Mouse (Mus musculus): ENCODE measurements around the gene Apold1. TPM values are rescaled to one million over a fixed set of nuclear protein-coding genes. Genes with fewer than 3 reads are reported as not detected.

The Apold1 gene
- polyA plus RNA-seq, 1 experiment, result 0.03 TPM

GRCm38 (mm10) chr6:134990674-134991073, 9.2 kb downstream of the Apold1 start:
- Histone ChIP-seq H3K4me3 (replicated peaks) (no peak overlapping the region), H3K4me1 (ENCODE audit: control insufficient read depth) (peaks cover 16% of the 10 kb centered on the region), H3K27me3 (ENCODE audit: control insufficient read depth) (peaks cover 22% of the 10 kb centered on the region), H3K36me3 (ENCODE audit: control insufficient read depth) (no peaks in the 10 kb centered on the region), H3K9me3 (ENCODE audit: control insufficient read depth, low read length) (no peaks in the 10 kb centered on the region)
- TF ChIP-seq GATA1 (IDR thresholded peaks at IDR 0.05; ENCODE audit: low read length) (no peak), TAL1 (IDR thresholded peaks at IDR 0.05; ENCODE audit: low read length) (no peak)

DNA sequence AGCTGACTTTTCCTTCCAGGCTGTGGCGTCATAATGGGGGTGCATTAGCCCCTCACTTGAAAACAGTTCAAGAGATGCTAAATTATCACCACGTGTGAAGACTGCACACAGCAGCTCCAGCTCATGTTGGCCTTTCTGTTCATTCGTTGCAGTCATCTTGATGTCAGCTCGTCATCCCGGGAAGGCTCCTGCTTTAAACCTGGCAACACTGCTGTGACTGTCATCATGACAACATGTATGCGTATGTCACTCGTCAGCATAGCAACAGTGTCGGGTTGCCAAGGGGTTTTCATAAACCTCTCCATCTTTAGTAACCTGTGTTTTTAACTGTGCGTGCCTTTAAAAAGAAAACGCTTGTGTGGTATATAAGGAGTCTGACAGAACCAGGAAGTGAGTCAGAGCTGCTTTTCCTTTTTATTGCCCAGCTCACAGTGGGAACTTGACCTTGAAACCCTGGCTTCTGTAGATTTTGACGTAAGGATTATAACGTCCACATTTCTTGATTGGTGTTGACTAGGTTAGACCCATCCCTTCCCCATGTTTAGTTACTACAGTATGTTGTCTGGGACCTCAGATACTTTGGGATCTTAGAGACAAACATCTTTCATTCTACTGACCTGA, 12.6 kb downstream of the Apold1 start:
- TF ChIP-seq TAL1 (IDR thresholded peaks at IDR 0.05; ENCODE audit: low read length) (no peak), GATA1 (IDR thresholded peaks at IDR 0.05; ENCODE audit: low read length) (no peak)
- Histone ChIP-seq H3K4me1 (ENCODE audit: control insufficient read depth) (no peaks in the 10 kb centered on the region), H3K4me3 (replicated peaks) (no peak overlapping the region), H3K27me3 (ENCODE audit: control insufficient read depth) (peaks cover 20% of the 10 kb centered on the region), H3K36me3 (ENCODE audit: control insufficient read depth) (no peaks in the 10 kb centered on the region), H3K9me3 (ENCODE audit: control insufficient read depth, low read length) (no peaks in the 10 kb centered on the region)

GRCm38 (mm10) chr6:134994985-134995384, 13.5 kb downstream of the Apold1 start:
- Histone ChIP-seq H3K9me3 (ENCODE audit: control insufficient read depth, low read length) (no peaks in the 10 kb centered on the region), H3K4me1 (ENCODE audit: control insufficient read depth) (no peaks in the 10 kb centered on the region), H3K27me3 (ENCODE audit: control insufficient read depth) (peaks cover 20% of the 10 kb centered on the region), H3K36me3 (ENCODE audit: control insufficient read depth) (no peaks in the 10 kb centered on the region), H3K4me3 (replicated peaks) (no peak overlapping the region)
- TF ChIP-seq TAL1 (IDR thresholded peaks at IDR 0.05; ENCODE audit: low read length) (no peak), GATA1 (IDR thresholded peaks at IDR 0.05; ENCODE audit: low read length) (no peak)

GRCm38 (mm10) chr6:134996918-134997317, 15.4 kb downstream of the Apold1 start:
- TF ChIP-seq GATA1 (IDR thresholded peaks at IDR 0.05; ENCODE audit: low read length), result no peak
- TF ChIP-seq TAL1 (IDR thresholded peaks at IDR 0.05; ENCODE audit: low read length), result no peak

DNA sequence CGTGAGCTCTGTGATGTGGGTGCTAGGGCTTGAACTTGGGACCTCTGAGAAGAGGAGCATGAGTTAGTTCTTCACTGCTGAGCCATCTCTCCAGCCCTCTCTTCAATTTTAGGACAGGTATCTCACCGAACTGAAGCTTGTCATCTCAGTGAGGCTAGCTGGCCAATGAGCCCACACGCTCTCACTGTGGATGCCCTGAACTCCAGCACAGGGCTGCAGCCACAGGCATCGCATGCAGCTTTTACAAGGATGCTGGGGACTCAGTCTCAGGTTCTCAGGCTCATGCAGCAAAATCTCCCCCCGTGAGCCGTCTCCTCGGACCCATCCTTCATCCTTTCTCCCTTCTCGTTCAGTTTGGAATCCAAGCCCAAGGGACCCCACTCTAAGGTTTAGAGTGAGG, 16.6 kb downstream of the Apold1 start:
- Histone ChIP-seq H3K9me3 (ENCODE audit: control insufficient read depth, low read length) (no peaks in the 10 kb centered on the region), H3K36me3 (ENCODE audit: control insufficient read depth) (no peaks in the 10 kb centered on the region), H3K4me1 (ENCODE audit: control insufficient read depth) (no peaks in the 10 kb centered on the region), H3K4me3 (replicated peaks) (no peak overlapping the region), H3K27me3 (ENCODE audit: control insufficient read depth) (peaks cover 10% of the 10 kb centered on the region)
- no peak for TF ChIP-seq GATA1 (IDR thresholded peaks at IDR 0.05; ENCODE audit: low read length)
- TF ChIP-seq TAL1 (IDR thresholded peaks at IDR 0.05; ENCODE audit: low read length), result no peak

More at GRCm38 (mm10) chr6:134996918-134997317, 15.4 kb downstream of the Apold1 start:
- no peaks in the 10 kb centered on the region for H3K4me1 ChIP-seq (ENCODE audit: control insufficient read depth)
- no peaks in the 10 kb centered on the region for H3K9me3 ChIP-seq (ENCODE audit: control insufficient read depth, low read length)
- peaks cover 15% of the 10 kb centered on the region for H3K27me3 ChIP-seq (ENCODE audit: control insufficient read depth)
- H3K4me3 ChIP-seq (replicated peaks), result no peak overlapping the region
- H3K36me3 ChIP-seq (ENCODE audit: control insufficient read depth), result no peaks in the 10 kb centered on the region

- Histone ChIP-seq H3K27me3 (ENCODE audit: control insufficient read depth) (peaks cover 9% of the 10 kb centered on the region), H3K4me1 (ENCODE audit: control insufficient read depth) (no peaks in the 10 kb centered on the region), H3K4me3 (replicated peaks) (no peak overlapping the region), H3K9me3 (ENCODE audit: control insufficient read depth, low read length) (no peaks in the 10 kb centered on the region), H3K36me3 (ENCODE audit: control insufficient read depth) (no peaks in the 10 kb centered on the region)
- no peak for TF ChIP-seq TAL1 (IDR thresholded peaks at IDR 0.05; ENCODE audit: low read length)
- TF ChIP-seq GATA1 (IDR thresholded peaks at IDR 0.05; ENCODE audit: low read length), result no peak
These were observed 17.3 kb downstream of the Apold1 start for GRCm38 (mm10) chr6:134998781-134999180.

DNA sequence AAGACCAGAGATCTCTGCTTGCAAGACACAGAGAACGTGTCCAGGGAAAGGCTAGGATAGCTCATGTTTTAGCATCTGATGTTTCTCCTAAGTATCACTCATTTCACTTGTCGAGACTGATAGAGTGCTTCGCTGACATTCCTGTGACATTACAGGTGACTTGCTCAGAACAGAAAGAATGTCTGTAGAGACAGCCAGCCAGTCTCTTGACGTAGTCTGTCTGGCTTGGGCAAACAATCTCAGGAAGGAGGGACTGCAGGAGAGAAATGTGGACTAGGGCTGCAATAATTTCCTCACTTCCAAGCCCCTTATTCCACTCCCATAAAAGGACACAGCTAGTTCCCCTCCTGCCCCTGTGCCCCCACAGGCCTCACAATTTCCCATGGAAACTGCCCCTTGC, 18.8 kb downstream of the Apold1 start:
- no peaks in the 10 kb centered on the region for H3K36me3 ChIP-seq (ENCODE audit: control insufficient read depth)

DNA sequence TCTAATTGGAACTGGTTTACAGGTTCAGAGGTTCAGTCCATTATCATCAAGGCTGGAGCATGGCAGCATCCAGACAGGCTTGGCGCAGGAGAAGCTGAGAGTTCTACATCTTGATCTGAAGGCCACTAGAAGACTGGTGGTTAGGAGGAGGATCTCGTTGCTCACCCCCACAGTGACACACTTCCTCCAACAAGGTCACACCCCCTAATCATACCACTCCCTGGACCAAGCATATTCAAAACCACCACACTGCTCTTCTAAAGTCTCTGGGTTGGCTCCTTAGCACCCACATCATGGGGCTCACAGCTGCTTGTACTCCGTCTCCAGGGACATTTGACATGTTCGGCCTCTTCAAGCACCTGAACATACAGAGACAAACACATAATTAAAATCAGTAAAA, 20.5 kb downstream of the Apold1 start:
- Histone ChIP-seq H3K9me3 (ENCODE audit: control insufficient read depth, low read length) (no peaks in the 10 kb centered on the region), H3K4me3 (replicated peaks) (no peak overlapping the region), H3K36me3 (ENCODE audit: control insufficient read depth) (no peaks in the 10 kb centered on the region), H3K4me1 (ENCODE audit: control insufficient read depth) (peaks cover 9% of the 10 kb centered on the region), H3K27me3 (ENCODE audit: control insufficient read depth) (no peaks in the 10 kb centered on the region)
- no peak for TF ChIP-seq TAL1 (IDR thresholded peaks at IDR 0.05; ENCODE audit: low read length)
- TF ChIP-seq GATA1 (IDR thresholded peaks at IDR 0.05; ENCODE audit: low read length), result no peak

More for the DNA sequence above, 18.8 kb downstream of the Apold1 start:
- TF ChIP-seq GATA1 (IDR thresholded peaks at IDR 0.05; ENCODE audit: low read length) (no peak), TAL1 (IDR thresholded peaks at IDR 0.05; ENCODE audit: low read length) (no peak)
- H3K9me3 ChIP-seq (ENCODE audit: control insufficient read depth, low read length), result no peaks in the 10 kb centered on the region
- no peaks in the 10 kb centered on the region for H3K4me1 ChIP-seq (ENCODE audit: control insufficient read depth)
- no peak overlapping the region for H3K4me3 ChIP-seq (replicated peaks)
- no peaks in the 10 kb centered on the region for H3K27me3 ChIP-seq (ENCODE audit: control insufficient read depth)

- Histone ChIP-seq H3K9me3 (ENCODE audit: control insufficient read depth, low read length) (no peaks in the 10 kb centered on the region), H3K36me3 (ENCODE audit: control insufficient read depth) (no peaks in the 10 kb centered on the region), H3K27me3 (ENCODE audit: control insufficient read depth) (no peaks in the 10 kb centered on the region), H3K4me3 (replicated peaks) (no peak overlapping the region), H3K4me1 (ENCODE audit: control insufficient read depth) (peaks cover 18% of the 10 kb centered on the region)
- no peak for TF ChIP-seq GATA1 (IDR thresholded peaks at IDR 0.05; ENCODE audit: low read length)
- no peak for TF ChIP-seq TAL1 (IDR thresholded peaks at IDR 0.05; ENCODE audit: low read length)
These were observed 24.9 kb downstream of the Apold1 start for GRCm38 (mm10) chr6:135006372-135006771.
